Mouse (Mus musculus) lung, embryonic 14.5 days (tissue): ENCODE results near the gene Kctd8. TPM values are rescaled to one million over a fixed set of nuclear protein-coding genes. Genes with fewer than 3 reads are reported as not detected.

Source experiments
- ATAC-seq: fragments of 200-750 bp; cut with Nextera tagmentation; 2 replicates; pipeline ENCODE4 v1.8.0; 2017; ENCODE audit warnings: mild to moderate bottlenecking, moderate TSS enrichment, moderate library complexity; ENCODE audit not compliant: insufficient read depth
- DNase-seq: peaks from one replicate; pipeline ENCODE4 v3.0.0-alpha.2; 2015
- H3K27ac ChIP-seq: fragments of 300-500 bp; sonication (generic); 2 replicates; pipeline ENCODE4 v1.5.1; 2014; ENCODE audit warnings: low read depth, mild to moderate bottlenecking, moderate library complexity
- H3K27me3 ChIP-seq: fragments of 300-500 bp; sonication (generic); 2 replicates; pipeline ENCODE4 v1.6.1; 2014; ENCODE audit warnings: low read length, control low read depth; ENCODE audit not compliant: insufficient read depth
- H3K36me3 ChIP-seq: fragments of 300-500 bp; sonication (generic); 2 replicates; pipeline ENCODE4 v1.6.1; 2014; ENCODE audit warnings: control low read depth; ENCODE audit not compliant: insufficient read depth
- H3K4me1 ChIP-seq: fragments of 300-500 bp; sonication (generic); 2 replicates; pipeline ENCODE4 v1.6.1; 2014; ENCODE audit warnings: antibody characterized with exemption, control low read depth; ENCODE audit not compliant: insufficient read depth
- H3K4me2 ChIP-seq: fragments of 300-500 bp; sonication (generic); 2 replicates; pipeline ENCODE4 v1.6.1; 2014; ENCODE audit warnings: mild to moderate bottlenecking
- H3K4me3 ChIP-seq: fragments of 300-500 bp; sonication (generic); 2 replicates; pipeline ENCODE4 v1.5.1; 2014; ENCODE audit warnings: low read depth, low read length
- H3K9ac ChIP-seq: fragments of 300-500 bp; sonication (generic); 2 replicates; pipeline ENCODE4 v1.6.1; 2014
- H3K9me3 ChIP-seq: fragments of 300-500 bp; sonication (generic); 2 replicates; pipeline ENCODE4 v1.6.1; 2016; ENCODE audit warnings: low read depth, low read length, control low read depth
- CTCF ChIP-seq: IDR thresholded peaks from 2 replicates; pipeline ENCODE4 v1.5.1; 2016; ENCODE audit warnings: antibody characterized with exemption, low read depth
- WGBS: fragments of 180-500 bp; shearing (Covaris S2); extraction: QIAGEN DNeasy Blood & Tissue Kit; methylation state at CpG from one replicate; pipeline ENCODE4 v1.1.7; 2014; 5-methylcytosine and 5-hydroxymethylcytosine counted together
- polyA plus RNA-seq: library from polyadenylated mRNA; unstranded; fragments of >200 nt; fragmentation: Nextera tagmentation; extraction: Ambion mirVana; gene quantifications from 2 replicates; pipeline ENCODE4 v1.2.1, GENCODE M21; 2014

The Kctd8 gene
- 3.6 and 4.8 TPM in 2 replicates for polyA plus RNA-seq

DNA sequence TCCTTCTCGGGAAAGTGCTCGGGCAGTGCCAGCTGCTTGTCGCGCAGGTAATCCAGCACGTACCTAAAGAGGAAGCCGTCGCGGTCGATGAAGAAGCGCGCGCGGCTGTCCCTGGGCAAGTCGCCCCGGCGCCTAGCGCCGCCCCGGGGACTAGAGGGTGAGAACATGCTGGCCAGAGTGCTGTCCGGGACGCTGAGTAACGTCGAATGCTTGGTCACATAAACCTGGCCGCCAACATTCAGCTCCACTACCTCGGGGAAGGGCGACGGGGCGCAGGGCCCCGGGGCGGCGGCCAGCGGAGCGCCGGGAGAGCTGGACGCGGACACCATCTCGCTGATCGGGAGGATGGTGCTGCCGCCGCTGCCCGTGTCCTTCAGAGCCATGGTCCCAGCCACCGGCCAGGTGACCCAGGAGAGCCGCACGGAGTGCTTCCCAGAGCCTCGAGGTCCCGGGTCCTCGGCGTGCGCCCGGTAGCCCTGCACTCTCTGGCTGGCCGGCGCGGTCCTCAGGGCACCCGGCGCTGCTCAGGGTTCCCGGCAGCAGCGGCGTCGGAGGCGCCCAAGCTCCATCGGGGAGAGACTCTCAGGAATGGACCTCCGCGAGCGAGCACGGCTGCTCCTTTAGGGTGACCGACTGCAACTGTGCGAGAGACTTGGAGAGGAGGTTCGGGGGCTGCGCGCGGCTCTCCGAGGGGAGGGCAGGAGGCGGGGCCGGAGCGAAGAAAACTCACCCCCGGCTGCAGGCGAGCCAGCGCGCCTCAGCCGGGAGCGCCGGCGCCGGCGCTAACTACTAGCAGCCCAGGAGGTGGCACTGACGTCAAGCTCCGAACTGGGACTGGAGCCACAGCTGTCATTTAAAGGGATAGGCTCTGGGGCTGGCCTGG is at the start of gene Kctd8:
TSS of gene Kctd8 (minus strand) at position 761 of the 883 bp plus-strand sequence.
- Histone ChIP-seq H3K4me2 (peak within 1 kb of the TSS; percentile 84), H3K9ac (peak within 1 kb of the TSS; percentile 52), H3K4me1 (no peaks in the 10 kb centered on the region), H3K4me3 (peak within 1 kb of the TSS; percentile 56), H3K9me3 (no peaks in the 10 kb centered on the region), H3K36me3 (no peaks in the 10 kb centered on the region), H3K27ac (peak within 1 kb of the TSS; percentile 46; the same call in 1 of the 2 replicates), H3K27me3 (peaks cover 14% of the 10 kb centered on the region)
- under 1% methylated on average over 84 of the region's 87 CpGs for WGBS
- peak; percentile 33; the same call in 1 of the 2 replicates for TF ChIP-seq CTCF
- ATAC-seq = peak; percentile 96
- DNase-seq = peak; percentile 93

DNA sequence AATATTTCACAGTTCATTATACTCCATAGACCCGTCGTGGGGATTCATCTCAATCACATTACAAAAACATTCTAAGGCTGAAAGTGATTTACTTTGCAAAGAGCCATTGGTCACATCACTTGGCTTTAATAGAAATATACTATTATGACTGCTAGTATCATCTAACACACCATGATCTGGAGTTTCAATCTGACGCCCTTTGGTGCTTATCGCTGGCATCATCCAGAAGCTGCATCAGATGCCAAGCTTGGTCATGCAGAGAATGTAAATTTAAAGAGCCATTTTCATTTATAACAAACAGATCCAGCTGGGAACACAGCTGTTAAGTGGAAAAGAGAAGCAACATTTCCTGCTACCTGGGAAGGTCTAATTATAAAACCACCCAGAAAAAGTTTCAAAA is 37.6 kb upstream of the Kctd8 start:
- DNase-seq (no peak), ATAC-seq (no peak)
- 71% methylated on average over 4 of the region's 4 CpGs for WGBS
- Histone ChIP-seq H3K27ac (no peak overlapping the region), H3K27me3 (no peaks in the 10 kb centered on the region), H3K9ac (no peak overlapping the region), H3K4me3 (no peak overlapping the region), H3K4me2 (no peak overlapping the region), H3K36me3 (no peaks in the 10 kb centered on the region), H3K9me3 (no peaks in the 10 kb centered on the region), H3K4me1 (no peaks in the 10 kb centered on the region)
- TF ChIP-seq CTCF = no peak

GRCm38 (mm10) chr5:69350596-69350995 is 9.1 kb upstream of the Kctd8 start:
- Histone ChIP-seq H3K9me3 (no peaks in the 10 kb centered on the region), H3K27ac (no peak overlapping the region), H3K4me2 (no peak overlapping the region), H3K4me3 (no peak overlapping the region), H3K36me3 (no peaks in the 10 kb centered on the region), H3K4me1 (no peaks in the 10 kb centered on the region), H3K27me3 (no peaks in the 10 kb centered on the region), H3K9ac (no peak overlapping the region)
- no peak for TF ChIP-seq CTCF
- no peak for ATAC-seq
- DNase-seq = no peak
- 74% methylated on average over 3 of the region's 3 CpGs for WGBS

DNA sequence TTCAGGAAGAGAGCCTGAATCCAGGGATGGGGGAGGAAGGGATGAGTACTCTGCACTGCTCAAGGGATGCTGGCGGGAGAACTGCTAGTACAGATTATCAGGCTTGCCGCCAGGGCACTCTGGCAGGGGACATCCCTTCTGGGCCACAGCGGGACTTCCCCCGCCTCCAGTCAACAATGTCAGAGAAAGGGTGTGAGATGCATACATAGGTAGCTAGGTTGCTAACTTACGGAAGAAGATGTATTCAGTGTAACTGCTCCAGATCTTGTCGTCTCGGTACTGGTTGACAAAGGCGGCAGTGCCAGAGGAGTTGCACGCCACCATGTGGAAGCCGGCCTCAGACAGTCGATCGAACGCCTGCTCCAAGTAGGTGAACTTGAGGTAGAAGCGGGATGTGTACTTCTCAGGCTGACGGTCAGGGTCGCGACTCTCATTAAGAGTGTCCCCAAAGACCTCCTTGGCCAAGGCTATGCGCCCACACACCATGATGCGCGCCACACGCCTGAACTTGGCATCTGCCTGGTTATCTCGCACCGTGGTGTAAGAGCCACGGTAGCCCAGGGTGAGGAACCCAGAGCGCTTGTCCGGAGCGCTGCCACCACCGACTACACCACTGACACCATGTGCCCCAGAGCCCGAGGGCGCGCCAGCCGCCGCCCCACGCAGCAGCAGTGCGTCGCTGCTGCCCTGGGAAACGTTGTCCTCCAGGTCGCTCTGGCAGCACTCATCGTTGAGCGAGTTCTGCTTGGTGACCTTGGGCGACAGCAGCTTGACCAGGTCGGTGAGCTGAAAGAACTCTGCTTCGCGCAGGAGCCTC is 1.2 kb downstream of the Kctd8 start:
- peak overlapping the region; percentile 56 for H3K4me3 ChIP-seq
- H3K9ac ChIP-seq = peak overlapping the region; percentile 52
- H3K36me3 ChIP-seq = no peaks in the 10 kb centered on the region
- 2% methylated on average over 44 of the region's 44 CpGs for WGBS
- ATAC-seq (peak; percentile 19), DNase-seq (peak; percentile 66)
- H3K27me3 ChIP-seq = peaks cover 14% of the 10 kb centered on the region
- H3K4me1 ChIP-seq = no peaks in the 10 kb centered on the region
- TF ChIP-seq CTCF = peak; percentile 23
- no peaks in the 10 kb centered on the region for H3K9me3 ChIP-seq
- no peak overlapping the region for H3K27ac ChIP-seq
- H3K4me2 ChIP-seq = peak overlapping the region; percentile 84

DNA sequence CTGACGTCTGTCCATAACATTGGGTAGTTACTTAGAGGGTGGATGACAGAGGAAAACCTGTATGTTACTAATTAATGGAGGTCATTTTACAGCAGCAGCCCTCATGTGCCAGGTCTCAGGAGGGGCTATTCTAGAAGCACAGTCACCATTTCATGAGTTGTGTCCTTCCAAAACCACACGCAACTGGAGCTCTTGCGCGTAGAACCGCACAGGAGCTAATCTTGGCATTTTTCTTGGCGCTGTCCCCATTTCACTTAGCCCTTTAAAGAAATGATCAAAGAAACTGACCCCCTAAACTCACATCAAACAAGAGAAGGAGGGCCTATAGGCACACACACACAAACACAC is 1.9 kb downstream of the Kctd8 start:
- ATAC-seq (no peak), DNase-seq (peak; percentile 30)
- no peak overlapping the region for H3K9ac ChIP-seq
- H3K27ac ChIP-seq = no peak overlapping the region
- no peak for TF ChIP-seq CTCF
- peaks cover 14% of the 10 kb centered on the region for H3K27me3 ChIP-seq
- H3K4me3 ChIP-seq = peak overlapping the region; percentile 56
- WGBS = 35% methylated on average over 6 of the region's 6 CpGs
- H3K4me2 ChIP-seq = peak overlapping the region; percentile 84
- no peaks in the 10 kb centered on the region for H3K4me1 ChIP-seq
- no peaks in the 10 kb centered on the region for H3K9me3 ChIP-seq
- no peaks in the 10 kb centered on the region for H3K36me3 ChIP-seq

DNA sequence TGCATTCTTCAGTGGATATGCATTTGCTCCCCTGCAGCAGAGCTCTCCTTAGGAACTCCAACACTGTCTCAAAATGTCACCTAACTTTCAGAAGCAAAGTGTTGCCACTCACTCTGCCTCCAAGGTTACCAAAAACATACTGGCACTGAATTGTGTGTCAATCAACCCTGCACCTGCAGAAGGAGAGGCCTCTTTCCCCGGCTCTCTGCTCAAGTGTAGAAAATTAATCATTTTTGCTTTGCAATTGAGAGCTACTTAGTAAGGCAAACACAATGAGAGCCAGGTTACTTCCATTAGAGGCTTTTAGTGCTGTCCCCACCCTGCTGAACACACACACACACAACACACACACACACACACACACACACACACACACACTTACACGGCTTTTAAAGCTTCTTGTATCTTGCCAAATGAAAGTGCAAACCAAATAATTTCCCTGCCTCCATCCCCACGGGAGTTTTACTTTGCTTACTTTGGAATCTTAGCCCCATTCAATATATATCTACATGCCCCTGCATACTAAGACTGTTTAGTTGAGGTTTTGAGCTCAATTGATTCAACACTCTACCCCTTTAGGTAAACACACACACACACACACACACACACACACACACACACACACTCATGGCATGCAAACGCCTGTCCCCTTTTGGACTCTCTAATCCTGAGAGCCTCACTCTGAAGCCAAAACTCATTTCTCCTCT is 2.4 kb downstream of the Kctd8 start:
- H3K4me2 ChIP-seq = peak overlapping the region; percentile 84

More for the DNA sequence above, 2.4 kb downstream of the Kctd8 start:
- no peak for TF ChIP-seq CTCF
- WGBS = 26% methylated on average over 4 of the region's 4 CpGs
- H3K9me3 ChIP-seq = no peaks in the 10 kb centered on the region
- H3K4me1 ChIP-seq = no peaks in the 10 kb centered on the region
- H3K4me3 ChIP-seq = peak overlapping the region; percentile 56
- H3K27me3 ChIP-seq = peaks cover 14% of the 10 kb centered on the region
- no peak overlapping the region for H3K27ac ChIP-seq
- ATAC-seq (peak; percentile 19), DNase-seq (peak; percentile 49)
- no peaks in the 10 kb centered on the region for H3K36me3 ChIP-seq
- no peak overlapping the region for H3K9ac ChIP-seq
